Mouse (Mus musculus) hindbrain, embryonic 12.5 days (tissue): ENCODE results near the gene Mrgpra2a. TPM values are rescaled to one million over a fixed set of nuclear protein-coding genes. Genes with fewer than 3 reads are reported as not detected.

Experiments
- polyA plus RNA-seq: library from polyadenylated mRNA; unstranded; fragments of >200 nt; fragmentation: Nextera tagmentation; extraction: Ambion mirVana; gene quantifications from 2 replicates; pipeline ENCODE4 v1.2.1, GENCODE M21; 2016

Mrgpra2a gene
- polyA plus RNA-seq, 1 experiment from 2014 or later, result not detected

Other genes with a start within 250 kb of the Mrgpra2a start
- gene Mrgpra6, start 247.2 kb downstream of the Mrgpra2a start, polyA plus RNA-seq, result not detected in 2 replicates
- gene Mrgpra9, start 199.3 kb downstream of the Mrgpra2a start, polyA plus RNA-seq, result not detected in 2 replicates
- not detected in 2 replicates for gene Mrgpra1, start 97.9 kb downstream of the Mrgpra2a start, polyA plus RNA-seq
- not detected in 2 replicates for gene Mrgpra2b, start 76.7 kb upstream of the Mrgpra2a start, polyA plus RNA-seq
- not detected in 2 replicates for gene Mrgpra3, start 149.2 kb upstream of the Mrgpra2a start, polyA plus RNA-seq